Mouse (Mus musculus) megakaryocyte, adult 5-6 weeks (primary cell): Measurements from ENCODE around the gene C9orf72. TPM values are rescaled to one million over a fixed set of nuclear protein-coding genes. Genes with fewer than 3 reads are reported as not detected.
"Not testable (repeated sequence)": the region's sequence is repeated elsewhere in the genome, so short reads cannot be mapped to it uniquely, and the experiment has no call there.

Experiments used
- ATAC-seq: 2 replicates; pipeline ENCODE4 v1.8.0; 2016; ENCODE audit warnings: mild to moderate bottlenecking, inconsistent platforms; ENCODE audit not compliant: poor library complexity, severe bottlenecking
- total RNA-seq, 2 experiments: library from RNA; stranded (forward) in 1 of 2; stranded (reverse) in 1 of 2; fragments of 153-499, 151-499 nt in 1 of 2; fragments of 221-1000, 200-1000 nt in 1 of 2; gene quantifications; 2 replicates each; pipeline versions ENCODE4 v1.2.3 to v1.2.4; 2015 to 2017

Gene C9orf72
- 21.9 and 25.4 TPM in 2 replicates for total RNA-seq (2015)
- total RNA-seq (2017): 17.9 and 22.0 TPM in 2 replicates

GRCm38 (mm10) chr4:35225734-35226495, at the start of gene C9orf72:
Gene C9orf72, minus strand, starts transcription at chr4:35226175.
- ATAC-seq: peak; percentile 87

DNA sequence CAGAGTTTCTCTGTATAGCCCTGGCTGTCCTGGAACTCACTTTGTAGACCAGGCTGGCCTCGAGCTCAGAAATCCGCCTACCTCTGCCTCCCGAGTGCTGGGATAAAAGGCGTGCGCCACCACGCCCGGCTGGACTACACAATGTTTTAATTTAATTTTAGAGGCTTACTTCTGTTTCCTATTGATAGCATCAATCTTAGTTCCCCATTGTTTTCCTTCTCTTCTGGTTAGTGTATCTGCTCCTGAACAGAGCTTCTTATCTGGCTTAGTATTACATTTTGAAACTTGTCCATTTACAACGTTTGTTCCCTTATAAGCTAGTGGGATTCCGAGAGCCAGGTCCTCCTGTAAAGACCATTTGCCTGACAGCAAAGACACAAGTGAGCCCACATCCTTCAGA, 33.0 kb upstream of the C9orf72 start:
- no peak for ATAC-seq

- no peak for ATAC-seq
These were observed 18.0 kb upstream of the C9orf72 start for GRCm38 (mm10) chr4:35244023-35244422.

GRCm38 (mm10) chr4:35241735-35242134, 15.8 kb upstream of the C9orf72 start:
- peak; percentile 52 for ATAC-seq

DNA sequence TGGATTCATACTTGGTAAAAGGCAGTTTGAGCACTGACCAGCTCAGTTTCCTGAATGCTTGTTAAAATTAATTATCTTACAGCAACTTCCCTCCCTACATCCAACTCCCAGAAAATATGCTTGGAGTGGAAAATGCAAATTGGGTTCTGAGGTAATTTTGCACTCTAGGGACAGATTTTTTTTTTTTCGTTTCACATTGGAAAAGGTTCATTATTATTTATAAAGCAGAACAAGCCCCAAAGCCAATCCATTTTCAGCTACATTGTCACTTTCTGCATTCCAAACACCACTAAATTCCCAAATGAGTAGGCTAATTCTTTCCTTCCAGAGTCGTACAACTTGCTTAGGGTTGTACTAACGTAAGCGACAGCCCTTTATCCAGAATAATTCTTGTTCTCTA, 12.7 kb upstream of the C9orf72 start:
- ATAC-seq: no peak

GRCm38 (mm10) chr4:35238240-35238639, 12.3 kb upstream of the C9orf72 start:
- ATAC-seq: not testable (repeated sequence)

DNA sequence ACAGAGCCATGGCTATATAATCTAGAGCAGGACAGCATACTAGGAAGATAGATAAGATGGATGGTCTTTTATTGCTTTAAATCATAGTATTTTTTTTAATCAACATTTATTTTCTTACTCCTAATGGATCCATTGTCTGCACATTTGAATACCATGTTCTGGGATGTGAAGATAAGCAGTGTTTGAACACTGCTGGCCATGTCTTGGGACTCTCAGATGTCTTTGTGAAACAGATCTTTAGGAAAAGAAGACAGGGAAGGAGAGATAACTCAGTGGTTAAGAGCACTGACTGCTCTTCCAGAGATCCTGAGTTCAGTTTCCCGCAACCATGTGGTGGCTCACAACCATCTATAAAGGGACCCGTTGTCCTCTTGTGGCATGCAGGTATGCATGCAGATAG, 10.3 kb upstream of the C9orf72 start:
- ATAC-seq: no peak

DNA sequence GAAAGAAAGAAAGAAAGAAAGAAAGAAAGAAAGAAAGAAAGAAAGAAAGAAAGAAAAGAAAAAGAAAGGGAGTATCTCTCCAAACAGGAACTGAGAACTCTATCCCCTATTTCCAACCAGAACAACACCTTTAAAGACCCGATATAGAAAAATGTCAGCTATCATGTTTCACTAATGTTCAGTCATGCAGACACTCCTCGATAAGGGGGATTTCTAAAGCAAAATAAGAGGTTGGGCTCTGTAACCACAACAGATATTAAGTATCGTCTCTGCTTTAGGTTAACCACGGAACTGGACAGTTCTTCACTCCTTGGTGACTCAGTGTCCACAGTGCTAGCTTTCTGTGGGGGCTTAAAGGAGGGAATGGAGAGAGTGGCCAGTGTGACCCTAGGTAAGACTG, 2.3 kb upstream of the C9orf72 start:
- ATAC-seq: no peak

GRCm38 (mm10) chr4:35226496-35226992, 569 bp upstream of the C9orf72 start:
- peak; percentile 23 for ATAC-seq

- peak; percentile 71 for ATAC-seq
These were observed 738 bp downstream of the C9orf72 start for GRCm38 (mm10) chr4:35225141-35225733.

DNA sequence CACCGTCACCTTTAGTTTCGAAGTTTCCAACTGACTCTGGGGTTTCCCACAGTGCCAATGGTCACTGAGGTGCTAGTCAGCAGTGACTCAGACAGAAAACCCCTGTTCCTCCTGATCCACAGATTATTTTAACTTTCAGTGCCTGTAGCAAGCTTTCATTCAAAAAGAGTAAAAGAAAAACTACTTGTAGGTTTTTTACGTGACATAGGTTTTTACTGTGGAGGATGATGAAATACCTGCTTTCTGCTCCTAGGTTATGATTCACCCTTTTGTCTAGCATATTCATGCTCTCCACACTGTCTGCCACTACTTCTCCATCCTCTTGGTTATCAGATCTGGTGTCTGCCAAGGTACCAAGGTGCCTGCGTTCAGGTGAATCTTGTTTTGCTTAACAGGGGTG, 1.9 kb downstream of the C9orf72 start:
- no peak for ATAC-seq

- ATAC-seq: no peak
These were observed 2.5 kb downstream of the C9orf72 start for GRCm38 (mm10) chr4:35223376-35223988.

GRCm38 (mm10) chr4:35221903-35222302, 4.1 kb downstream of the C9orf72 start:
- ATAC-seq: peak; percentile 14

GRCm38 (mm10) chr4:35221131-35221530, 4.8 kb downstream of the C9orf72 start:
- ATAC-seq: no peak

GRCm38 (mm10) chr4:35220108-35220731, 5.8 kb downstream of the C9orf72 start:
- no peak for ATAC-seq

- no peak for ATAC-seq
These were observed 21.3 kb downstream of the C9orf72 start for GRCm38 (mm10) chr4:35204659-35205058.

DNA sequence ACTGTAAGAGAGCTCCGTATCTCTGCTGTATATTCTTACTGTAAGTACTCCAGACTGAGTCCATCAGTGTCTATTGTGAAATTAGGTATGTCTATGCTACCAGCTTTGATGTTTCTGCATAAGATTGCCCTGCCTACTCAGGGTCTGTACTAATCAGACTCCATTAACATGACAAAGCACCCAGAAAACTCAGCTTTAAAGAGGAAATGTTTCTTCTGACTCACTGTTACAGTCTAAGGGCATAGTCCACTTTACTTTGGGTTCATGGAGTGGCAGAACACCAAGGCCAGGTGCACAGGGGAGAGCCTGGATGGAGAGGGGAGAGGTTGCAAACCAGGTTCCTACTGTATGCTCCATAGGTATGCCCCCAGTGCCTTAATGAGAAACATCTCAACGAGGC, 22.3 kb downstream of the C9orf72 start:
- ATAC-seq: no peak

- ATAC-seq: no peak
These were observed 24.3 kb downstream of the C9orf72 start for GRCm38 (mm10) chr4:35201700-35202099.

GRCm38 (mm10) chr4:35192725-35193124, 33.2 kb downstream of the C9orf72 start:
- ATAC-seq: no peak

DNA sequence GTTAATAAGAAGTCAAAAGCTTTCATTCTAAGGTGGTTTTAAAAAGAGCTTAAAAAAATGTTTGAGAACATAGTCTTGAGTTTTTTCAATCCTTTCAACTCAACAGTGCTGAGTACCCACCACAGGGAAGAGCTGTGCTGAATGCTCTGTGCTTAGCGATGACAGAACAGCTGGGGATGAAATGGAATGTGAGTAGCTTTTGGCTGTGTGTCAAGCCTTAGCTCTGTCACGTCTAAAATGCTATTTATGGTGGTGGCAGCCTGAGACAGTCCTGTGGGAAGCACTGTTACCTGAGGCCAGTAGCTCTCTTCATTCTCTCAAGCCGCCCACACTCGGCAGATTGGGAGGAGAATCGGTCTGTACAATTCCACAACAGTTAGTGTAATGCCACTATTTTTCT, 36.2 kb downstream of the C9orf72 start:
- no peak for ATAC-seq

DNA sequence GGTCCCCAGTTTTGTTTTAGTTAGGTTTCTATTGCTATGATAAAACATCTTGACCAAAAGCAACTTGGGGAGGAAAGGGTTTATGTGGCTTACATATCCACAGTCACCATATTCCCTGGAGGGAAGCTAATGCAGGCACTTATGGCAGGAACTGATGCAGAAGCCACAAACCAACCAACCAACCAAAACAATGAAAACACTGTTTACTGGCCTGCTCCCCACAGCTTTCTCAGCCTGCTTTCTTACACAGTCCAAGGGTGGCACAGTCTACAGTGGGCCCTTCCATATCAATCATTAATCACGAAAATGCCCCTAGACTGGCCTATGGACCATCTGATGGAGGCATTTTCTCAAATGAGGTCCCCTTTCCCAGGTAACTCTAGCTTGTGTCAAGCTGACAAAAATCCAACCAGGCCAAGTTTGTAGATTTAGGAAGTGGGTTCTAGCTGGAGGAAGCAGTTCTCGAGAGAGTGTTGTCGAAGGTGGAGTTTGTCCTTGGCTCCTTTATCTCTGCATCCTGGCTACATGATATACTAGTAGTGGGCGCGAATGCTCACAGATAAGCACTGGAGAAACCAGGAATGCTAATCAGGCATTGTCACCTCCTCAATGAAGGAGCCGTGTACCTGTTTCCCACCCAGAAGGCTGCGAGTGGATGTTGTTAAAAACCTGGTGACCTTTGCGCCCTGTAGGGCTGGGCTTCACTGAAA, 38.2 kb downstream of the C9orf72 start:
- ATAC-seq: no peak
